Mouse (Mus musculus) lung, adult 2 months (tissue): Measurements from ENCODE around the gene Ccr10. TPM values are rescaled to one million over a fixed set of nuclear protein-coding genes. Genes with fewer than 3 reads are reported as not detected.
A peak's percentile ranks its signal among the peaks of the same experiment; 100 is the strongest.

Source experiments
- DNase-seq: peaks from one replicate; pipeline ENCODE4 v3.0.0; 2022
- H3K4me1 ChIP-seq: fragments of 200-500 bp; 2 replicates; pipeline ENCODE4 v1.6.1; 2011; ENCODE audit warnings: low read length; ENCODE audit not compliant: control insufficient read depth, insufficient read depth
- H3K4me3 ChIP-seq: fragments of 200-500 bp; replicated peaks from 2 replicates; pipeline ENCODE3; 2011; ENCODE audit warnings: low read depth, mild to moderate bottlenecking, control low read depth, low read length; ENCODE audit errors: extremely low read depth
- CTCF ChIP-seq: fragments of 200-500 bp; IDR thresholded peaks from 2 replicates; pipeline ENCODE4 v1.5.1; 2011; ENCODE audit warnings: mild to moderate bottlenecking, low read length, control low read depth; ENCODE audit not compliant: insufficient read depth
- POLR2A ChIP-seq: fragments of 200-500 bp; IDR thresholded peaks from 2 replicates; pipeline ENCODE4 v1.6.1; 2011; ENCODE audit warnings: low read depth, mild to moderate bottlenecking, control low read depth, low read length, borderline replicate concordance; ENCODE audit errors: extremely low read depth
- WGBS: fragments of 180-500 bp; shearing (Covaris S2); methylation state at CpG from one replicate; pipeline ENCODE4 v1.1.7; 2018; 5-methylcytosine and 5-hydroxymethylcytosine counted together
- polyA plus RNA-seq: library from polyadenylated mRNA; depleted of rRNA; stranded (reverse); fragments of >200 nt; gene quantifications from 2 replicates; pipeline ENCODE4 v1.2.3, GENCODE M21; 2012

Gene Ccr10
- polyA plus RNA-seq, 1 experiment, result 0.45 TPM

DNA sequence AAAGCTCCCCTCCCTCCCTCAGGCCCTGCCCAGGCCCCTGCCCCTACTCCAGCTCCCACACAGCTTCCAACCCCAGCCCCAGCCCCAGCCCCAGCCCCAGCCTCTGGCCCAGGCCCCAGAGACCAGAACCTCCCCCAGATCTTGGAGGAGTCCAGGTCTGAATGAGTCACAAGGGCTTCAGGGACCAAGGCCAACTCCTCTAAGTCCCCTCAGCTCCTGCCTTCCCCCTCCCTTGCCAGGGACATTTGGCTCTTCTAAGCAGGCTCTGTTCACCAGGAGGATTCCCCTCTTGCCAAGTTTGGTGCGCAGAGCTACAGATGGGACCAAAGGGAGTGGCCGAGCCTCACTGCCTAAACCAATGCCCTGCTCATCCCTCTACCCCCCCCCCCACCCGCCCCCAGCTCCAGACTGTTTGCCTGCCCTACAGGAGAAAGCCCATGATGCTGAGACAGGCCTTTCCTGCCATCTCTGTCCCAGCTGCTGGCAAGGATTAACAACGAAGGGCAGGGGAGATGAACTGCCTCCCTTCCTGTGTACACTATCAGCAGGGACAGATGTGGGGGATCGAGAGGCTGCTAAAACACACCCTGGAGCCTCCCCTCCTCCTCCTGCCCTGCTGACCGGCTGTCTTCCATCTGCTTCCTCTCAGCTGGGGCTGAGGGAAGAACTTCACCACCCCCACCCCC lies 14.4 kb upstream of the Ccr10 start:
- Histone ChIP-seq H3K4me3 (no peak overlapping the region), H3K4me1 (peaks cover 2% of the 10 kb centered on the region; the same call in 1 of the 2 replicates)
- no peak for TF ChIP-seq CTCF
- peak; percentile 18; the same call in 1 of the 2 replicates for TF ChIP-seq POLR2A
- no peak for DNase-seq
- 17% methylated on average over 6 of the region's 6 CpGs for WGBS

DNA sequence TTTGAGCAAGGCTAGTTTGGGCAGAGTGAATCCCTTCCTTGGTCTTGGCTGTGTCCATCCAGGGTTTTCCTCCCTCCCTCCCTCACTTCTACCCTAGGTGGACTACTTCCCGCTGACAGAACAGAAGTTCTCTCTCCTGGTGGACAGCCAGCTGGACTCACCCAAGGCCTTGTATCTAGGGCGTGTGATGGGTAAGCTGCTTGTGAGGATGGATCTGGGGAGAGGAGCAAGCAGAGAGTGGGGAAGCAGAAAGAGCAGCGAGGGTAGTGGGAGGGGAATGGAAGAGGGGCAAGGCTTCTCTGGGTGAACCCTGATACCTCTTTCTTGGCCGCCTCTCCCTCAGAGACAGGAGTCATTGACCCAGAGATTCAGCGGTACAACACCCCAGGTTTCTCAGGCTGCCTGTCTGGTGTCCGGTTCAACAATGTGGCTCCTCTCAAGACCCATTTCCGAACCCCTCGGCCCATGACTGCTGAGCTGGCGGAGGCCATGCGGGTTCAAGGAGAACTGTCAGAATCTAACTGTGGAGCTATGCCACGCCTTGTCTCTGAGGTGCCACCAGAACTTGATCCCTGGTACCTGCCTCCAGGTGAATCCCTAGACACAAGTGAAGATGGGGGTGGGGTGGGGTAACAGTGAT lies 13.0 kb upstream of the Ccr10 start:
- H3K4me3 ChIP-seq, result no peak overlapping the region
- TF ChIP-seq POLR2A, result no peak
- TF ChIP-seq CTCF, result no peak
- DNase-seq, result no peak
- 79% methylated on average over 11 of the region's 11 CpGs for WGBS
- peaks cover 2% of the 10 kb centered on the region; the same call in 1 of the 2 replicates for H3K4me1 ChIP-seq

DNA sequence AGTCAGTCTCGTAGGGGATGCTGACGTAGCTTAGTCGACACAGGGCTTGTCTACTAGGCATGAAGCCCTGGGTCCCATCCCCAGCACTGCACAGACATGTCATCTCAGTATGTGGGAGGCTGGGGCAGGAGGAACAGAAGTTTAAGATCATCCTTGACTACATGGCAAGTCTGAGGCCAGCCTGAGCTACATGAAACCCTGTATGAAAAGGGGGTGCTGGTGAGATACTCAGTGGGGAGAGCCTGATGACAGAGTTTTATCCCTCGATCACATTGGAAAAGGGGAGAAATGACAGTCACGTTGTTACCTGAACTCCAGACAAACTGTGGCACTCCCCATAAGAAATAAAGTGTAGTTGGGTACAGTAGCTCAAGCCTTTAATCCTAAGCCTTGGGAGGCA lies 12.3 kb upstream of the Ccr10 start:
- 92% methylated on average over 5 of the region's 5 CpGs for WGBS
- DNase-seq, result no peak
- Histone ChIP-seq H3K4me1 (peaks cover 2% of the 10 kb centered on the region; the same call in 1 of the 2 replicates), H3K4me3 (no peak overlapping the region)
- TF ChIP-seq POLR2A, result no peak
- TF ChIP-seq CTCF, result no peak

DNA sequence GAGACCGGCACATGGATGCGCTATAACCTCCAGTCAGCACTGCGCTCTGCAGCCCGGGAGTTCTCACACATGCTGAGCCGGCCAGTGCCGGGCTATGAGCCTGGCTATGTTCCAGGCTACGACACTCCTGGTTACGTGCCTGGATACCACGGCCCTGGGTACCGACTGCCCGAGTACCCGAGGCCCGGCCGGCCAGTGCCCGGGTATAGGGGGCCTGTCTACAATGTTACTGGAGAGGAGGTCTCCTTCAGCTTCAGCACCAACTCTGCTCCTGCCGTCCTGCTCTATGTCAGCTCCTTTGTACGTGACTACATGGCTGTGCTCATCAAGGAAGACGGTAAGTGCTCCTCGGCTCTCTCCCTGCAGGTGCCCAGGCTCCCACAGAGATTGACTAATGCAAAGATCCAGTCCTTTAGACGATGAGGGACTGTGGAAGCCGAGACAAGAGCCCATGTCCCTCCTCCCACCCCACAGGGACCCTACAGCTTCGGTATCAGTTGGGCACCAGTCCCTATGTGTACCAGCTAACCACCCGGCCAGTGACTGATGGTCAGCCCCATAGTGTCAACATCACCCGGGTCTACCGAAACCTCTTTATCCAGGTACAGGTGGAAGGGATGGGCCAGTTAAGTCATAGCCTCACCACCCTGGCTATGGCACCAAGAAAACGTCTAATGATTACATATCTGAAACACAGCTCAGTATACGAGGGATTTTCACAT lies 11.4 kb upstream of the Ccr10 start:
- Histone ChIP-seq H3K4me3 (no peak overlapping the region), H3K4me1 (peaks cover 2% of the 10 kb centered on the region; the same call in 1 of the 2 replicates)
- 90% methylated on average over 27 of the region's 27 CpGs for WGBS
- TF ChIP-seq POLR2A (no peak), CTCF (no peak)
- DNase-seq, result no peak

DNA sequence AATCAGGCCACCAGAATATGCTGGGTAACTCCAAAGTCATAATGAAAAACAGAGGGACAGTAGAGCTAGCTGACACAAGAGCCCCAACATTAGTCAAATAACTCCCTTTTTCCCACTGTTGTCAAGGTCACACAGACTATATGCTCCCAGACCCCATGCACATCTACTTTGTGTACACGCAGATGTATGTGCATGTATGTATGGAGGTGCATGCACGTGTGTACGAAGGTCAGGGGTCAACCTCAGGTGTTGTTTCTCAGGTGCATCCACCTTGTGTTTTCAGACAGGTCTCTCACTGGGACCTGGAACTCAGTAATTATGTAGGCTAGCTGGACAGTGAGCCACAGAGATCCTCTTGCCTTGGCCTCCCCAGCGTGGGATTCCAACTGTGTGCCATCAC lies 10.2 kb upstream of the Ccr10 start:
- TF ChIP-seq CTCF, result no peak
- TF ChIP-seq POLR2A, result no peak
- H3K4me3 ChIP-seq, result no peak overlapping the region
- WGBS, result 89% methylated on average over 4 of the region's 4 CpGs
- H3K4me1 ChIP-seq, result peaks cover under 1% of the 10 kb centered on the region; the same call in 1 of the 2 replicates
- no peak for DNase-seq

DNA sequence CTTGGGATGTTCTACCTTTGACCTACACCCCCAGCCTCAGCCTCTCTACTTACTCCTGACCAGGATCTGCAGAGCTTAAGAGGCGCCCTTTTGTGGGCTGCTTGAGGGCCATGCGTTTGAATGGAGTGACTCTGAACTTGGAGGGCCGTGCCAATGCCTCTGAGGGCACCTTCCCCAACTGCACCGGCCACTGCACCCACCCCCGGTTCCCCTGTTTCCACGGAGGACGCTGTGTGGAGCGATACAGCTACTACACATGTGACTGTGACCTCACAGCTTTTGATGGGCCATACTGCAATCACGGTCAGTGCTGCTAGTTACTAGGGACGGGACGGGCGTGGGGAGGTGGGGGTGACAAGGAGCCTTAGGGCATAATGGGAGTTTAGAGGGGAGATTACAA lies 9.7 kb upstream of the Ccr10 start:
- TF ChIP-seq POLR2A (no peak), CTCF (no peak)
- no peaks in the 10 kb centered on the region for H3K4me1 ChIP-seq
- H3K4me3 ChIP-seq, result no peak overlapping the region
- DNase-seq, result no peak
- WGBS, result 88% methylated on average over 12 of the region's 12 CpGs

DNA sequence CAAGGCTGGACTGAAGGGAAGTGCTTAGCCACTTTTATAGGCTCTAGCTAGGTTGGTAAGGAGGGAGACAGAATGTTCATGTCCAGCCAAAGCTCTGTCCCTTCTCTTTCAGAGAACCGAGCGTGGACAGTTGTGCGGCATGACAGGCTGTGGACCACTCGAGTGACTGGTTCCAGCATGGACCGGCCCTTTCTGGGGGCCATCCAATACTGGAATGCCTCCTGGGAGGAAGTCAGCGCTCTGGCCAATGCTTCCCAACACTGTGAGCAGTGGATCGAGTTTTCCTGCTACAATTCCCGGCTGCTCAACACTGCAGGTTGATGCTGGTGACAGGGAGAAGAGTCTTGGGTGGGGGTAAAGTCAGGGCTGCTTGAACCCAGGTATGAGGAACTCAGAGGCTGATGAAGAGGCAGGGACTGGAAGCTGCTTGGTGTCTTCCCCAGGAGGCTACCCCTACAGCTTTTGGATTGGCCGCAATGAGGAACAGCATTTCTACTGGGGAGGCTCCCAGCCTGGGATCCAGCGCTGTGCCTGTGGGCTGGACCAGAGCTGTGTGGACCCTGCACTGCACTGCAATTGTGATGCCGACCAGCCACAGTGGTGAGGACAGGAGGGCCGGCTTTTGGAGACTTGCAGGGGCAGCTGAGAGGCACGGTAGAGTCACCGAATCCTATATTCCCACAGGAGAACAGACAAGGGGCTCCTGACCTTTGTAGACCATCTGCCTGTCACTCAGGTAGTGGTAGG lies 7.7 kb upstream of the Ccr10 start:
- no peak for DNase-seq
- TF ChIP-seq POLR2A (no peak), CTCF (no peak)
- 69% methylated on average over 14 of the region's 14 CpGs for WGBS

DNA sequence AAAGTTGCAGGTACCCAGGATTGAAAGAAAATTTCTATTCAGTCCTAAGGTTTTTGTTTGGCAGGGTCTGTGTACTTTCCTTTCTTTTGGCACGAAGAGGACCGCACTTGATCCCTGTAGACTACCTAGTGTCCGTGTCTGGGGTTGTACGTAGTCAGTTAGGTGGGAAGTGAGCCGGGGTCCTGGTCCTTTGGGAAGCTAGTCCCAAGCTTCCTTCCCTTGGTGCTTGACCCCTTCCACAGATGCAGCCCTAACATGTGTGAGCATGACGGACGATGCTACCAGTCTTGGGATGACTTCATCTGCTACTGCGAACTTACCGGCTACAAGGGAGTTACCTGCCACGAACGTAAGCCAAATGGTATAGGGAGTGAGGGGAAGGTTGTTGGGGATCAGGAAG lies 6.7 kb upstream of the Ccr10 start:
- H3K4me1 ChIP-seq, result no peaks in the 10 kb centered on the region
- no peak overlapping the region for H3K4me3 ChIP-seq
- no peak for DNase-seq
- TF ChIP-seq CTCF, result no peak
- TF ChIP-seq POLR2A, result no peak
- WGBS, result 90% methylated on average over 11 of the region's 11 CpGs

More for the DNA sequence above, 7.7 kb upstream of the Ccr10 start:
- Histone ChIP-seq H3K4me1 (no peaks in the 10 kb centered on the region), H3K4me3 (no peak overlapping the region)
